Mouse (Mus musculus) layer of hippocampus, postnatal 36 days (tissue): Measurements from ENCODE around the gene Cdcp2. TPM values are rescaled to one million over a fixed set of nuclear protein-coding genes. Genes with fewer than 3 reads are reported as not detected.

Source experiments
- DNase-seq, 2 experiments: peaks; one replicate each; pipeline ENCODE4 v3.0.0; 2022
- total RNA-seq, 2 experiments: library from RNA; stranded (reverse); gene quantifications; 2 replicates each; pipeline ENCODE4 v1.2.3; 2021

Gene Cdcp2
- total RNA-seq, result not detected

GRCm38 (mm10) chr4:107096841-107097373 lies at the start of gene Cdcp2:
Cdcp2 (plus strand) TSS chr4:107096891.
- no peak for DNase-seq

- no peak for DNase-seq
Measured at GRCm38 (mm10) chr4:107047806-107048205, 48.9 kb upstream of the Cdcp2 start.

GRCm38 (mm10) chr4:107048568-107049162 lies 48.0 kb upstream of the Cdcp2 start:
- peak; percentile 42 to 48 for DNase-seq

GRCm38 (mm10) chr4:107051889-107052288 lies 44.8 kb upstream of the Cdcp2 start:
- DNase-seq, result no peak

- DNase-seq, result no peak
Measured at GRCm38 (mm10) chr4:107052962-107053553, 43.6 kb upstream of the Cdcp2 start.

GRCm38 (mm10) chr4:107056088-107056487 lies 40.6 kb upstream of the Cdcp2 start:
- DNase-seq, result no peak

GRCm38 (mm10) chr4:107058346-107058745 lies 38.3 kb upstream of the Cdcp2 start:
- DNase-seq, result no peak

GRCm38 (mm10) chr4:107058781-107059180 lies 37.9 kb upstream of the Cdcp2 start:
- DNase-seq, result no peak

- DNase-seq, result no peak
Measured at GRCm38 (mm10) chr4:107061560-107061959, 35.1 kb upstream of the Cdcp2 start.

- DNase-seq, result no peak
Measured at GRCm38 (mm10) chr4:107063214-107063613, 33.5 kb upstream of the Cdcp2 start.

GRCm38 (mm10) chr4:107064394-107065098 lies 32.1 kb upstream of the Cdcp2 start:
- no peak for DNase-seq

- DNase-seq, result peak; percentile 95 to 97
Measured at GRCm38 (mm10) chr4:107066252-107067124, 30.2 kb upstream of the Cdcp2 start, which contains the start of the genes Mrpl37 and Cyb5rl. Mrpl37 (minus strand) TSS chr4:107066868. Cyb5rl (plus strand) TSS chr4:107066988.

- DNase-seq, result no peak
Measured at GRCm38 (mm10) chr4:107067151-107067840, 29.4 kb upstream of the Cdcp2 start.

- DNase-seq, result no peak
Measured at GRCm38 (mm10) chr4:107072343-107072742, 24.3 kb upstream of the Cdcp2 start.

GRCm38 (mm10) chr4:107075456-107075855 lies 21.2 kb upstream of the Cdcp2 start:
- no peak for DNase-seq

GRCm38 (mm10) chr4:107078894-107079293 lies 17.8 kb upstream of the Cdcp2 start:
- DNase-seq, result no peak

- no peak for DNase-seq
Measured at GRCm38 (mm10) chr4:107079716-107080115, 17.0 kb upstream of the Cdcp2 start.

GRCm38 (mm10) chr4:107082185-107082584 lies 14.5 kb upstream of the Cdcp2 start:
- no peak for DNase-seq

- no peak for DNase-seq
Measured at GRCm38 (mm10) chr4:107083126-107083525, 13.6 kb upstream of the Cdcp2 start.

GRCm38 (mm10) chr4:107084343-107084742 lies 12.3 kb upstream of the Cdcp2 start:
- DNase-seq, result no peak

- peak; percentile 59 to 75 for DNase-seq
Measured at GRCm38 (mm10) chr4:107084858-107085257, 11.8 kb upstream of the Cdcp2 start.

- no peak for DNase-seq
Measured at GRCm38 (mm10) chr4:107091696-107092095, 5.0 kb upstream of the Cdcp2 start.
